Mouse (Mus musculus) stomach, embryonic 16.5 days (tissue): ENCODE data around the gene Fam135a. TPM values are rescaled to one million over a fixed set of nuclear protein-coding genes. Genes with fewer than 3 reads are reported as not detected.
"Not testable (repeated sequence)": the region's sequence is repeated elsewhere in the genome, so short reads cannot be mapped to it uniquely, and the experiment has no call there.

Source experiments
- ATAC-seq: fragments of 200-750 bp; cut with Nextera tagmentation; 2 replicates; pipeline ENCODE4 v1.8.0; 2017; ENCODE audit warnings: moderate number of reproducible peaks, moderate TSS enrichment; ENCODE audit not compliant: insufficient read depth, low FRiP score
- H3K27ac ChIP-seq: fragments of 300-500 bp; sonication (generic); 2 replicates; pipeline ENCODE4 v1.5.1; 2014; ENCODE audit warnings: low read length
- H3K27me3 ChIP-seq: fragments of 300-500 bp; sonication (generic); 2 replicates; pipeline ENCODE4 v1.6.1; 2014; ENCODE audit warnings: low read length, control low read depth, mixed read lengths; ENCODE audit not compliant: control insufficient read depth, insufficient read depth
- H3K36me3 ChIP-seq: fragments of 300-500 bp; sonication (generic); 2 replicates; pipeline ENCODE4 v1.6.1; 2014; ENCODE audit warnings: low read length; ENCODE audit not compliant: control insufficient read depth, insufficient read depth
- H3K4me1 ChIP-seq: fragments of 300-500 bp; sonication (generic); 2 replicates; pipeline ENCODE4 v1.6.1; 2014; ENCODE audit warnings: low read length, control low read depth, mixed read lengths; ENCODE audit not compliant: control insufficient read depth, insufficient read depth
- H3K4me2 ChIP-seq: fragments of 300-500 bp; sonication (generic); 2 replicates; pipeline ENCODE4 v1.6.1; 2014; ENCODE audit warnings: low read depth, low read length, mixed read lengths
- H3K4me3 ChIP-seq: fragments of 300-500 bp; sonication (generic); replicated peaks from 2 replicates; pipeline ENCODE4 v1.5.1; 2014; ENCODE audit warnings: mild to moderate bottlenecking, low read length
- H3K9ac ChIP-seq: fragments of 300-500 bp; sonication (generic); 2 replicates; pipeline ENCODE4 v1.6.1; 2014; ENCODE audit warnings: low read length
- H3K9me3 ChIP-seq: fragments of 300-500 bp; sonication (generic); replicated peaks from 2 replicates; pipeline ENCODE4 v1.6.1; 2016; ENCODE audit warnings: low read length, control low read depth; ENCODE audit not compliant: control insufficient read depth
- WGBS: fragments of 180-500 bp; shearing (Covaris S2); extraction: QIAGEN DNeasy Blood & Tissue Kit; methylation state at CpG from one replicate; pipeline ENCODE4 v1.1.7; 2014; 5-methylcytosine and 5-hydroxymethylcytosine counted together
- polyA plus RNA-seq: library from polyadenylated mRNA; unstranded; fragments of >200 nt; fragmentation: Nextera tagmentation; extraction: Ambion mirVana; gene quantifications from 2 replicates; pipeline ENCODE4 v1.2.1, GENCODE M21; 2015

The Fam135a gene
- polyA plus RNA-seq, 1 experiment from 2014 or later = 33.4 TPM

DNA sequence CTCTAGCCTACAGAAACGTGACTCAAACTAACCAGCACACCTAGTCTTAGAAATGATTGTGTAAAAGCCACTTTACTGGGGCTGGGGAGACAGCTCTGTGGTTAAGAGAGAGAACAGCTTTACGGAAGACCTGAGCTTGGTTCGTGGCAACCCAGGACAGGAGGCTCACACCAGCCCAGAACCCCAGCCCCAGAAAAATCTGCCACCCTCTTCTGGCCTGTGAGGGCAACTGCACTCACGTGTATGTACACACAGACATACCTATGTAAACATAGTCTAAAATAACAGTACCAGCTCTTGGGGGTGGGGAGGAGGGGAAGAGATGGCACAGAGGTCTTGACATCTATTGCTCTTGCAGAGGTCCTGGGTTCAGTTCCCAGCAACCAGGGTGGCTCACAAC, 104.7 kb downstream of the Fam135a start:
- Histone ChIP-seq H3K4me2 (no peak overlapping the region), H3K4me1 (no peaks in the 10 kb centered on the region), H3K36me3 (0 out of 2 replicates have a peak, but pooled peaks cover 3% of the 10 kb centered on the region), H3K27me3 (no peaks in the 10 kb centered on the region), H3K27ac (no peak overlapping the region), H3K9ac (no peak overlapping the region), H3K9me3 (no peaks in the 10 kb centered on the region), H3K4me3 (no peak overlapping the region)
- WGBS = 88% methylated on average over 4 of the region's 4 CpGs
- no peak for ATAC-seq

DNA sequence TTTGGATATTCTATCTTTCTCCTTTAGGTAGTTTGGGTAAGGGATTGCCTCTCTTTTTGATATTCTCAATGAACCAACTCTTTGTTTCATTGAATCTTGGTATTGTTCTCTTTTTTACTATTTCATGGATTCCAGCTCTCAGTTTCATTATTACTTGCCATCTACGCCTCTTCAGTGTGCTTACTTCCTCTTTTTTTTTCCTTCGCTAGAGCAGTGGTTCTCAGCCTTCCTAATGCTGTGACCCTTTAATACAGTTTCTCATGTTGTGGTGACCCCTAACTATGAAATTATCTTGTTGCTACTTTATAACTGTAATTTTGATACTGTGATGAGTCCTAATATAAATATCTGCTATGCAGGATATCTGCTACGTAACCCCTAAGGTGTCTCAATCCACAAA, 117.0 kb downstream of the Fam135a start:
- Histone ChIP-seq H3K27ac (no peak overlapping the region), H3K27me3 (no peaks in the 10 kb centered on the region), H3K9ac (no peak overlapping the region), H3K4me1 (no peaks in the 10 kb centered on the region), H3K4me2 (no peak overlapping the region), H3K36me3 (no peaks in the 10 kb centered on the region), H3K9me3 (no peaks in the 10 kb centered on the region), H3K4me3 (no peak overlapping the region)
- no peak for ATAC-seq
- WGBS = 89% methylated on average over 3 of the region's 3 CpGs

DNA sequence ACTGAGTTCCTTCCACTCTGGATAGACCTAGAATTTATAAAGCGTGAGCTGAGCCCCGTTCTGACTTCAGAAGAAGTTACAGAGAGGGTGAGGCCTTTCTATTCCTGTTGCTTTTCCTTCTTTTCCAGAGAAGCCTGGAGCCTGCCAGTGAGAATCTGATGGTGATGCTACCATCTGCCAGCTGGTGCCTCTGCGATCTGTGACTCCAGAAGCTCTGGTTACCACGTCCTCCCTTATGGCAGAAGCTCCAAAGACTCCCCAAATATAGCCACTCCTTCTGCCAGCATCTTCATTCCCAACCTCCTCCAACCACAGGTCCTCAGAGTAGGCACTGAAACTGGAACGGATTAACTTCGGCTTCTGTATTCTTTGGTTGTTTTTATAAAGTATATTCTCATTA, 121.9 kb downstream of the Fam135a start:
- Histone ChIP-seq H3K4me3 (no peak overlapping the region), H3K4me1 (no peaks in the 10 kb centered on the region), H3K27ac (no peak overlapping the region), H3K27me3 (no peaks in the 10 kb centered on the region), H3K9me3 (no peaks in the 10 kb centered on the region), H3K36me3 (no peaks in the 10 kb centered on the region), H3K9ac (no peak overlapping the region), H3K4me2 (no peak overlapping the region)
- WGBS = 84% methylated on average over 6 of the region's 6 CpGs
- no peak for ATAC-seq

- not testable (repeated sequence) for H3K9ac ChIP-seq, H3K4me1 ChIP-seq, H3K27ac ChIP-seq, H3K27me3 ChIP-seq, H3K9me3 ChIP-seq, H3K36me3 ChIP-seq, H3K4me3 ChIP-seq, H3K4me2 ChIP-seq, ATAC-seq
- 88% methylated on average over 3 of the region's 4 CpGs for WGBS
These were observed 129.0 kb downstream of the Fam135a start for GRCm38 (mm10) chr1:23971159-23971558.

- no peak for ATAC-seq
- no peak overlapping the region for H3K4me3 ChIP-seq
These were observed 132.0 kb downstream of the Fam135a start for GRCm38 (mm10) chr1:23968027-23968725.

DNA sequence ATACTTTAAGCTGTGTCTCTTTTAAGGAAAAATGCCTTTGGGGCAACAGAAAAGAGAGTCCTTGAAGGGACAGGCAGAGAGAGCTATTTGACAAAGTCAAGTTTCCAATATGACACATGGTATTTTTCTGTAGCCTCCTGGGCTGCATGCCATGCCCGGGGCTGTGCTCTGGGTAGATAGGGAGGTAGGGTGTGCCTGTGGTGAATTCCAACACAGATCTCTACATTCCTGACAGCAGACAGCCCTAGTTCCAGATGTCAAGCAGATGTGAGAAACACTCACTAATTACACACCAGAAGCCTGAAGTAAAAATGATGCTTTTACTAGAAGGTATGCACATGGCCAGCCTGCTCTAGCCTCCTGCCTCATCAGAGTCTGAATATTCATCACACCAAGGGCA, 133.9 kb downstream of the Fam135a start:
- H3K27ac ChIP-seq = no peak overlapping the region
- H3K27me3 ChIP-seq = no peaks in the 10 kb centered on the region
- H3K9me3 ChIP-seq = no peaks in the 10 kb centered on the region
- no peak for ATAC-seq
- H3K4me3 ChIP-seq = no peak overlapping the region
- no peak overlapping the region for H3K4me2 ChIP-seq
- no peaks in the 10 kb centered on the region for H3K4me1 ChIP-seq
- 56% methylated on average over 1 of the region's 1 CpGs for WGBS
- no peak overlapping the region for H3K9ac ChIP-seq
- H3K36me3 ChIP-seq = no peaks in the 10 kb centered on the region

More at GRCm38 (mm10) chr1:23968027-23968725, 132.0 kb downstream of the Fam135a start:
- H3K4me2 ChIP-seq = no peak overlapping the region
- H3K9ac ChIP-seq = no peak overlapping the region
- no peaks in the 10 kb centered on the region for H3K36me3 ChIP-seq
- 81% methylated on average over 9 of the region's 9 CpGs for WGBS
- H3K27ac ChIP-seq = no peak overlapping the region
- H3K27me3 ChIP-seq = no peaks in the 10 kb centered on the region
- no peaks in the 10 kb centered on the region for H3K4me1 ChIP-seq
- H3K9me3 ChIP-seq = no peaks in the 10 kb centered on the region

Other genes with a start within 250 kb of the Fam135a start
- gene Smap1, start 178.0 kb downstream of the Fam135a start, polyA plus RNA-seq = 22.3 and 22.8 TPM in 2 replicates
- gene Sdhaf4, start 94.7 kb downstream of the Fam135a start, polyA plus RNA-seq = 54.3 and 68.0 TPM in 2 replicates
- gene Col9a1, start 77.3 kb upstream of the Fam135a start, polyA plus RNA-seq = 1.6 and 2.0 TPM in 2 replicates